Mouse (Mus musculus): ENCODE measurements around the gene Ttc24.

Gene Ttc24

DNA sequence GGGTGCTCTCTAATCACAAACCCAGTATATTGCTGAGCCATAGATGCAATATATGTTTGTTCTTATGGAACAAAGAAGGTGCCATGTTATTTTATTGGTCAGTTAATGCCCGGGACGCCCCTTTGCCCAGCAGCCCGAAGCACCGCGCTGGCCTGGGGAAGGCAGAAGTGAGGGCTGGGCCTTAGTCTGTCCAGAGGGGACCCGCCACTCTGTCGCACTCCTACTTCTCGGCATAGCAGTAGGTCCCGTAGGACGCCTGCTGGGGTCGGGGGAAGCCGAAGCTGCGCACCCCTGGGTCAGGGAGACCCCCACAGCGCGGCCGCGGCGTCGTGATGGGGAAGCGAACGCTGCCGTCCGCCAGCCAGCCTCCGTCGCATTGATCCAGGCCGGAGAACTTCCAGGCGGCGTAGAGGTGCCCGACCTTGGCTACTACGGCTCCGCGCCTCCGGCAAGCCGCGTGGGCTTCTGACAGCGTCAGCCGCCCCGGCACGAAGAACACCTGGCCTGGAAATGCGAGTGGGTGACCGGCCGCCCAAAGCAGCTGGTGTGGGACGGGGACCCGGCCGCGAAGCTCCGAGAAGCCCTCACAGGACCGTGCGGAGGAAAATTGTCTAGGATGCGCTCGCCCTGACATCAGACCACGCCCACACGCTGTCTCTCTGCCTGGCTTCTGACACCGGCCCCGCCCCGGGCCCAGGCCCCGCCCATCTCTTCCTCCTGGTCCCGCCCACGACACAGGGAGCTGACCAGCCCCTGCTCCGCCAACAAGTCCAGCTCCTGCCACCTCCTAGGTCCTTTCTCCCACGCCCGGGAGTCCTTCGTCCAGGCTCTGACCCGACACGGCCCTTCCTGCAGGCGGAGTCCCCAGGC is 55.5 kb downstream of the Ttc24 start:
- no peak for DNase-seq (ENCODE audit: extremely low read depth, insufficient read length, low spot score)

Measured in 3134 (cell line).